Mouse (Mus musculus): ENCODE measurements around the gene Churc1. TPM values are rescaled to one million over a fixed set of nuclear protein-coding genes. Genes with fewer than 3 reads are reported as not detected.
A peak's percentile ranks its signal among the peaks of the same experiment; 100 is the strongest.

Gene Churc1
- polyA plus RNA-seq, 2 experiments from 2014 or later: 149 to 159 TPM

GRCm38 (mm10) chr12:76795350-76795749, 30.0 kb downstream of the Churc1 start, which contains the start of gene Gpx2:
Gene Gpx2, minus strand, starts transcription at chr12:76795554.
- no peak for ATAC-seq

GRCm38 (mm10) chr12:76796938-76797539, 31.7 kb downstream of the Churc1 start:
- no peak for ATAC-seq

- ATAC-seq: no peak
Measured at GRCm38 (mm10) chr12:76798008-76798720, 32.8 kb downstream of the Churc1 start.

GRCm38 (mm10) chr12:76803028-76803427, 37.7 kb downstream of the Churc1 start:
- no peak for ATAC-seq

GRCm38 (mm10) chr12:76803700-76804252, 38.4 kb downstream of the Churc1 start:
- peak; percentile 78 for ATAC-seq

GRCm38 (mm10) chr12:76805056-76805811, 39.9 kb downstream of the Churc1 start:
- no peak for ATAC-seq

- ATAC-seq: no peak
Measured at GRCm38 (mm10) chr12:76807796-76808195, 42.5 kb downstream of the Churc1 start.

- no peak for ATAC-seq
Measured at GRCm38 (mm10) chr12:76810491-76810890, 45.2 kb downstream of the Churc1 start.

GRCm38 (mm10) chr12:76811006-76811405, 45.7 kb downstream of the Churc1 start:
- no peak for ATAC-seq

GRCm38 (mm10) chr12:76813543-76813942, 48.2 kb downstream of the Churc1 start:
- ATAC-seq: no peak

- ATAC-seq: no peak
Measured at GRCm38 (mm10) chr12:76814120-76814519, 48.8 kb downstream of the Churc1 start.

- ATAC-seq: no peak
Measured at GRCm38 (mm10) chr12:76816720-76817119, 51.4 kb downstream of the Churc1 start.

- no peak for ATAC-seq
Measured at GRCm38 (mm10) chr12:76817176-76817575, 51.8 kb downstream of the Churc1 start.

- ATAC-seq: no peak
Measured at GRCm38 (mm10) chr12:76818120-76818519, 52.8 kb downstream of the Churc1 start.

GRCm38 (mm10) chr12:76818908-76819307, 53.6 kb downstream of the Churc1 start:
- no peak for ATAC-seq

- ATAC-seq: no peak
Measured at GRCm38 (mm10) chr12:76819816-76820215, 54.5 kb downstream of the Churc1 start.

- no peak for ATAC-seq
Measured at GRCm38 (mm10) chr12:76820615-76821014, 55.3 kb downstream of the Churc1 start.

GRCm38 (mm10) chr12:76822002-76822650, 56.8 kb downstream of the Churc1 start:
- peak; percentile 19 for ATAC-seq

- ATAC-seq: no peak
Measured at GRCm38 (mm10) chr12:76822651-76823041, 57.3 kb downstream of the Churc1 start, which contains the start of gene Rab15. Gene Rab15, minus strand, starts transcription at chr12:76822908.

GRCm38 (mm10) chr12:76825283-76825682, 59.9 kb downstream of the Churc1 start:
- ATAC-seq: no peak

GRCm38 (mm10) chr12:76832704-76833103, 67.4 kb downstream of the Churc1 start:
- ATAC-seq: no peak
